Mouse (Mus musculus) bone marrow, adult 2 months (tissue): Measurements from ENCODE around the gene Tgtp2.

Source experiments
- CTCF ChIP-seq: fragments of 200-500 bp; IDR thresholded peaks from 2 replicates; pipeline ENCODE4 v1.5.1; 2011; ENCODE audit warnings: low read length, control low read depth; ENCODE audit not compliant: control insufficient read depth, insufficient read depth
- POLR2A ChIP-seq: fragments of 200-500 bp; IDR thresholded peaks from 2 replicates; pipeline ENCODE4 v1.6.1; 2011; ENCODE audit warnings: low read depth, mild to moderate bottlenecking, control low read depth, low read length, borderline replicate concordance; ENCODE audit not compliant: control insufficient read depth

GRCm38 (mm10) chr11:49083808-49084207 lies 19.8 kb upstream of the Tgtp2 start:
- TF ChIP-seq CTCF (no peak), POLR2A (no peak)
